Mouse (Mus musculus) bone marrow macrophage, adult 2 months (primary cell): ENCODE measurements around the gene Ebi3.

Source experiments
- CTCF ChIP-seq: IDR thresholded peaks from 2 replicates; pipeline ENCODE4 v1.5.1; 2012; ENCODE audit warnings: low read depth, mild to moderate bottlenecking, low read length, moderate library complexity
- POLR2A ChIP-seq: IDR thresholded peaks from 2 replicates; pipeline ENCODE4 v1.6.1; 2012; ENCODE audit warnings: mild to moderate bottlenecking, low read depth, low read length, borderline replicate concordance

DNA sequence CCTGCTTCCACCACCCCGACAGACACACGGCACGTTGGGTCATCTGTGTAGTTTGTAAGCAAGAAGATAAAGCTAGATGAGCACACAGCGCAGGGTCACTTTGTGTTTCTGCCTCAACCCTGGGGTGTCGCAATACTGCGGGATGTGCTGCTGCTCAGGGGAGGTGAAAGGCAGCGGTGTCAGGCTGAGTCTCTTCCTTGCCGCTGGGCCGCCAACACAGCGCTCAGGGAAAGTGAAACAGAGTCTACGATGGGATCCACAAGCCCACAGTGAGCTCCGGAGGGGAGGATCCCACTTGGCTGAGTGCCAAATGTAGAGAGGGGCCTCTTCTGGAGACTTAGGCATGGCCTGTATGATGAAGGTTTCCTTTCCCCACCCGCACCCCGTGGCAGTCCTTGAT, 10.7 kb downstream of the Ebi3 start:
- no peak for TF ChIP-seq POLR2A
- TF ChIP-seq CTCF = no peak
